Mouse (Mus musculus) lung, adult 2 months (tissue): ENCODE measurements around the gene Ano5. TPM values are rescaled to one million over a fixed set of nuclear protein-coding genes. Genes with fewer than 3 reads are reported as not detected.
A peak's percentile ranks its signal among the peaks of the same experiment; 100 is the strongest.

Experiments used
- DNase-seq: peaks from one replicate; pipeline ENCODE4 v3.0.0; 2022
- H3K4me1 ChIP-seq: fragments of 200-500 bp; 2 replicates; pipeline ENCODE4 v1.6.1; 2011; ENCODE audit warnings: low read length; ENCODE audit not compliant: control insufficient read depth, insufficient read depth
- H3K4me3 ChIP-seq: fragments of 200-500 bp; replicated peaks from 2 replicates; pipeline ENCODE3; 2011; ENCODE audit warnings: low read depth, mild to moderate bottlenecking, control low read depth, low read length; ENCODE audit errors: extremely low read depth
- CTCF ChIP-seq: fragments of 200-500 bp; IDR thresholded peaks from 2 replicates; pipeline ENCODE4 v1.5.1; 2011; ENCODE audit warnings: mild to moderate bottlenecking, low read length, control low read depth; ENCODE audit not compliant: insufficient read depth
- POLR2A ChIP-seq: fragments of 200-500 bp; IDR thresholded peaks from 2 replicates; pipeline ENCODE4 v1.6.1; 2011; ENCODE audit warnings: low read depth, mild to moderate bottlenecking, control low read depth, low read length, borderline replicate concordance; ENCODE audit errors: extremely low read depth
- WGBS: fragments of 180-500 bp; shearing (Covaris S2); methylation state at CpG from one replicate; pipeline ENCODE4 v1.1.7; 2018; 5-methylcytosine and 5-hydroxymethylcytosine counted together
- polyA plus RNA-seq: library from polyadenylated mRNA; depleted of rRNA; stranded (reverse); fragments of >200 nt; gene quantifications from 2 replicates; pipeline ENCODE4 v1.2.3, GENCODE M21; 2012; rRNA removed

The Ano5 gene
- 0.17 and 0.53 TPM in 2 replicates for polyA plus RNA-seq

DNA sequence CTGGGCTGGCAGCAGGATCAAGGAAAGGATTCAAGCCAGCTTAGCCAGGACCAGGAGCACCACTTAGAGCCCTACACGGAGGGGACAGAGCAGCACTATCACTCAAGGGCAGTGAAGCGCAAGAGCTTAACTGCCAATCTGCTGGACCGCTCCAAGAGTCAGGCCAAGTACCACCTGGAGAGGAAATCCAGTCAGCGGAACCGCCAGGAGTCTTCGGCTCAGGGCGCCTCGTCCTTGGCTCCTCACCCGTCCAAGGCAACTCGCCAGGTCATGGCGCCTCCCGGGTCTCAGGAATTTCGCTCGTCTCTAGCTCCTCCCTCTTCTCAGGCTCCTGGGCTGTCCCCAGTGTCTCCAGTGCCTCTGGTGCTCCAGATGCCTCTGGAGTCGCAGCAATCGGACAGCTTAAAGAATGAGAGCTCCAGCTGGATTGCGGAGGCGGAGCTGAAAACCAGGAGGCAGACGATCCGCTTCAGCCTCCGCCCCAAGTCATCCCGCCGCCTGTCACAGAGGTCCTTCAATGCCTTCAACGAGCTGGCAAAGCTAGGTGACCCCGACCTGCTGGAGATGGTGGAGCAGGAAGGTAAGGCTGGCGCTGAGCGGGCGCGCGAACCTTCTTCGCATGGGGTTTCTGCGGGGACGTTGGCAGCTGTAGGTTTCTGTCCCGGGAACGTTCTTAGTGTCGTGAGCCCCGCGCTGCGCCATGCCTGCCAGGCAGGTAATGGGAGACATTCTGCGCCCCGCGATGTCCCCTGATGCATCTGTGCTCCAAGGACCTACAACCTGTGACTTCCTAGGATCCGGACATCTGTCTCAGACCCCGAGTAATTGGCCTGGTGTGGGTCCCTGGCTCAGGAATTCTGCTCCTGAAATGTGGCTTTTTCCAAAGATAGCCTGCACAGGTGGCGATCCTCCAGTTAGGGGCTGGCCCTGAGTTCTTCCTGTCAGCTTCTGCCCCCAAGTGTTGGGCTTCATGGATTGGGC lies at the start of gene Ano5:
Gene Ano5, plus strand, starts transcription at position 359 of the 981 bp plus-strand sequence.
- H3K4me1 ChIP-seq = no peaks in the 10 kb centered on the region
- 4% methylated on average over 45 of the region's 45 CpGs for WGBS
- TF ChIP-seq POLR2A (no peak), CTCF (no peak)
- peak; percentile 3 for DNase-seq
- H3K4me3 ChIP-seq = peak within 1 kb of the TSS; percentile 49

- 28% methylated on average over 2 of the region's 2 CpGs for WGBS
- H3K4me1 ChIP-seq = no peaks in the 10 kb centered on the region
- no peak for TF ChIP-seq CTCF
- DNase-seq = no peak
- no peak overlapping the region for H3K4me3 ChIP-seq
Observed at GRCm38 (mm10) chr7:51499396-51499795, 11.4 kb upstream of the Ano5 start.

DNA sequence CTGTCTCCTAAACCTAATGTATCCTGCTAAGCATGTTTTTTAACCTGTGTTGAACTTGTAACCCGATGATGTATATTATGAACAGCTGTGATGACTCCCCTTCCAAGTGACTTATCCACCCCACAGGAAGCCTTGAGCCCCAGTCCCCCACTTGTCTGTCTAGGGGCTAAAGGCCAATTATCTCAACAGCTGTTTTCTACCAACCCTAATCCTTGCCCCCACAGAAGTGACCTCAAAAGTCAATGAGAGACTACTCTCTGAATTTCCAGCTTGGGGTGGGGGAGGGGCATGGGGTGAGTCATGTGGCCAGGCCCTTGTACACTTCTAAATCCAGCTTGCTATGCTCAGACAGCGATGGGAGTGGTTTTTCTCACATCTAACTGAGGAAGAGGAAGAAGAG lies 6.9 kb upstream of the Ano5 start:
- TF ChIP-seq POLR2A (no peak), CTCF (no peak)
- no peaks in the 10 kb centered on the region for H3K4me1 ChIP-seq
- no peak for DNase-seq
- no peak overlapping the region for H3K4me3 ChIP-seq
- WGBS = 22% methylated on average over 2 of the region's 2 CpGs

- TF ChIP-seq POLR2A = no peak
- no peak for TF ChIP-seq CTCF
- H3K4me1 ChIP-seq = no peaks in the 10 kb centered on the region
- DNase-seq = no peak
- 69% methylated on average over 7 of the region's 7 CpGs for WGBS
- no peak overlapping the region for H3K4me3 ChIP-seq
Observed at GRCm38 (mm10) chr7:51510147-51510546, 682 bp upstream of the Ano5 start.

DNA sequence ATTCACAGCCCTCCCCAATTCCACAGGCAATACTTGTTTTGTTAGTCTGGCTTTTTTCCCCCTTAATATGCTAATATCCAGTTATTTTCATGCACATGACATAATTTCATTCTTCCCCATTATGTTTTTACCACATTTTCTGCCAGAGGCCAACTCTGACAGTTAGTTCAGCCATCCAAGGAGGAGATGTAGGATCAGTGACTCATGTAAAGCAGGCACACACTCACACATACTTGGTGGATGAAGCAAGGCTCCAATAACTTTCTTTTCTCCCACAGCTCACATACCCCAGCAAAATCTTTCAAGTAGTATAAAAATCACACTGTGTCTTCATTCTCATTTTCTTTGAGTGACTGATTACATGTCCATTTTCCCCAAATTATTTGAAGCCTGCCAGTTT lies 28.5 kb downstream of the Ano5 start:
- no peak overlapping the region for H3K4me3 ChIP-seq
- no peaks in the 10 kb centered on the region for H3K4me1 ChIP-seq
- DNase-seq = no peak
- no peak for TF ChIP-seq CTCF
- TF ChIP-seq POLR2A = no peak

GRCm38 (mm10) chr7:51540736-51541135 lies 29.9 kb downstream of the Ano5 start:
- DNase-seq = no peak
- WGBS = 56% methylated on average over 6 of the region's 6 CpGs
- Histone ChIP-seq H3K4me1 (no peaks in the 10 kb centered on the region), H3K4me3 (no peak overlapping the region)
- no peak for TF ChIP-seq POLR2A
- peak; percentile 49; the same call in 1 of the 2 replicates for TF ChIP-seq CTCF

- 74% methylated on average over 4 of the region's 4 CpGs for WGBS
- no peak overlapping the region for H3K4me3 ChIP-seq
- no peaks in the 10 kb centered on the region for H3K4me1 ChIP-seq
- DNase-seq = no peak
- TF ChIP-seq POLR2A (no peak), CTCF (no peak)
Observed at GRCm38 (mm10) chr7:51600021-51600420, 89.2 kb downstream of the Ano5 start.

- Histone ChIP-seq H3K4me1 (no peaks in the 10 kb centered on the region), H3K4me3 (no peak overlapping the region)
- DNase-seq = no peak
- WGBS = 85% methylated on average over 12 of the region's 12 CpGs
- no peak for TF ChIP-seq CTCF
- no peak for TF ChIP-seq POLR2A
Observed at GRCm38 (mm10) chr7:51603741-51604140, 92.9 kb downstream of the Ano5 start.

GRCm38 (mm10) chr7:51614404-51614803 lies 103.6 kb downstream of the Ano5 start:
- no peak for DNase-seq
- WGBS = 28% methylated on average over 5 of the region's 5 CpGs
- TF ChIP-seq CTCF = no peak
- TF ChIP-seq POLR2A = no peak
- Histone ChIP-seq H3K4me1 (no peaks in the 10 kb centered on the region), H3K4me3 (no peak overlapping the region)

DNA sequence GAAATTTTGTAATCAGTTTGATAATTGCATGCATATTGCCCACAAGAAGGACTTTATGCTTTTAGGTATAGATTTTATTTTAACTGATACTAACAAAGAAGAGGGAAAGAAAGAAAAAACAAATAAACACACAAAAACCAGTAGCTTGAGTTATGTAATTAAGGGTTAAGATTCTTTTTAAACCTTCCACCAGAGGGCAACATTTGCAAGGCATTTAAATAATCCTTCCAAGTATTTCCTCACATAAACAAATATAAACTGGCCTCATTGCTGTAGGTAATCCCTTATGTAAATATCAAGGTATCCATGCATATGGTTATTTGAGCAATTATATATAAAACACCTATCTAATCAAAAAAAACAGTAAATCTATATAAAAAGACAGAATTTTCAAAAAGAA lies 107.1 kb downstream of the Ano5 start:
- TF ChIP-seq CTCF (no peak), POLR2A (no peak)
- H3K4me1 ChIP-seq = no peaks in the 10 kb centered on the region
- DNase-seq = no peak
- H3K4me3 ChIP-seq = no peak overlapping the region
